Mouse (Mus musculus) heart, adult 8-10 months (tissue): ENCODE measurements around the gene Ntn5. TPM values are rescaled to one million over a fixed set of nuclear protein-coding genes. Genes with fewer than 3 reads are reported as not detected.

ENCODE experiments used
- DNase-seq: peaks from one replicate; pipeline ENCODE4 v3.0.0; 2022; ENCODE audit warnings: low spot score
- total RNA-seq, 4 experiments: library from RNA; stranded (reverse); gene quantifications; 2 replicates each; pipeline ENCODE4 v1.2.4; 2022

The Ntn5 gene
- total RNA-seq, 4 experiments from 2014 or later, result 0.22 to 0.25 TPM; not detected in 2

DNA sequence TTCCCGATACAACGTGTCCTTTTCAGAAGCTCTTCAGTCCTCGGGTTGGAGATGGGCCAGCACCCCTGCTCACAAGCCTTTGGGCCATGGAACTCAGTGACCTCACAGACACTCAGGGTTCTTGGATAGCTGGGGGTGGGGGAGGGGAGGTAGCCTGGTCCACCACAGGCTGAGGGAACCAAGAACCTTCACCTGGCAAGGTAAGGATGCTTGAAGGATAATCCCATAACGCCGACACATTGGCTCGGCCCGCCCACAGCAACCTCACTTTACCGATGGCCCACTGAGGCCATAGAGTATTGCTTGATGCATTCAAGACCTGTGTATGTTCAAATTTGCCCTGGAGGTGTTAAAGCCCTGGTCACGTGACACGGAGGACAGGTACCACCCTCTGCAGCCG, 41.9 kb downstream of the Ntn5 start, which contains the start of gene Spaca4:
Gene Spaca4, minus strand, starts transcription at position 101 of the 400 bp plus-strand sequence.
- no peak for DNase-seq

DNA sequence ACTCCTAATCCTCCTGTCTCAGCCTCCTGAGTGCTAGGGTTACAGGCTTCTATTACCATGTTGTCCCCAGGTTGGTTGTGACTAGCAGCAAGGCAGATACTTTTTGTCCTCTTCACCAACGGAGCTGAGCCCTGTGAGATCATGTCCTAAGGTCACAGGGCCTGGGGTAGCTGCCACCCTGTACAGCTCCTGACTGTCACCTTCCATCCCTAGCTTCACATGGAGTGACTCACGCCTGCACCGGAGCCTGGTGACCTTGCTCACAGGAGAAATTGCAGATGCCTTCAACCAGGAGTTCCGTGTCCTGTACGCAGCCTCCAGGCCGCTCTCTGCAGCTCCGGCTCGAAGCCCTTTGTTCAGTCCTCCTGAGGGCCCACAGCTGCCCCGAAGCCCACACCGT, 42.6 kb downstream of the Ntn5 start:
- DNase-seq, result no peak

DNA sequence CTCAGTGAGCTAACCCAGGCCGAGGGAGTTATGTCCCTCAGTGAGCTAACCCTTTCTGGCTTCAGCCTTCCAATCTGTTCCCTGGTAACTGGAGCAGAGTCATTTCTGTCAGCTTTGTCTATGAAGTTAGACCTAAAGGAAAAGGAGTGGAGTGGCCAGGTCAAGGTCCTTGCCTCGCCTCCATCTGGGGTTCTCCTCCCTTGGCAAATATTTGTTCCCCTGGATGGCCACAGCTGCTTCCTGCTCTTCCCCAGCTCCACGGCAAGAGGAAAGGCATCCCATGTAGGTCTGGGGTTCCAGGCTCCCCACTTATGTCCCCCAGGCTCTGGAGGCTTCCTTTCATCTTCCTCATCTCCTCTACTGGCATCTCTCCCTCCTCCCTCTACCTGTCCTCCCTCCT, 43.8 kb downstream of the Ntn5 start:
- no peak for DNase-seq

GRCm38 (mm10) chr7:45730727-45731431, 47.1 kb downstream of the Ntn5 start:
- no peak for DNase-seq

GRCm38 (mm10) chr7:45733477-45733876, 49.7 kb downstream of the Ntn5 start:
- DNase-seq, result no peak

DNA sequence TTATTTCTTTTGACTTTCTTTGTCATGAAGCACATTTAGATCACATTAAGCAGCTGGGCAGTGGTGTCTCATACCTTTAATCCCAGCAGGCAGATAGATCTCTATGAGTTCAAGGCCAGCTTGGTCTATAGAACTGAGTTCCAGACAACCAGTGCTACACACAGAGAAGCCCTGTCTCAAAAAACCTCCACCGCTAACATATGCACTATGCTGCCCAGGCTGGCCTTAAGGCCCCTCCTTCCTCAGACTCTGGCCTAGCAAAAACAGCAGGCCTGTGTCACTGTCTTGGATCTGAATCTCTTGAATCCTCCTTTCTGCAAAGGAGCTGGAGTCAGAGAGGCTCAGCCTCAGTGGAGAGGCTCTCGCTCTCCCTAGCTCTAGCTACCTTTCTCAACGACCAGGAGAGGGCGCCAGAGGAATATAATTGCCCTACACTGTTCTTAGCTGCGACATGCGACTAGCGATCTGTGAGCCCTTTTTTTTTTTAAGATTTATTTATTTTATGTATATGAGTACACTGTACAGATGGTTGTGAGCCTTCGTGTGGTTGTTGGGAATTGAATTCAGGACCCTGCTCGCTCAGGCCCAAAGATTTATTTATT, 55.4 kb downstream of the Ntn5 start:
- peak; percentile 73 for DNase-seq

DNA sequence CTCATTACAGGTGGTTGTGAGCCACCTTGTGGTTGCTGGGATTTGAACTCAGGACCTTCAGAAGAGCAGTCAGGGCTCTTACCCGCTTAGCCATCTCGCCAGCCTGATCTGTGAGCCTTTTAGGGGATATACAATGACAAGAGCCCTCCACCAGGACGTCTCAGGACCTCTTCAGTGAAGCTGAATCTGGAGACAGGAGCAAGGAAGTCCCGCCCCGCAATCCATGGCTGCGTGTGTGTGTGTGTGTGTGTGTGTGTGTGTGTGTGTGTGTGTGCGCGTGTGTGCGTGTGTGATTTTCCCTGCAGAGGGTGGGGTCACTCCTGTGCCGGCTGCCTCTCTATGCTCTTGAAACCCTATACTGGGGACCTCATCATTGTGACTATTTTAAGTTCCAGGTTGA, 56.0 kb downstream of the Ntn5 start:
- no peak for DNase-seq

DNA sequence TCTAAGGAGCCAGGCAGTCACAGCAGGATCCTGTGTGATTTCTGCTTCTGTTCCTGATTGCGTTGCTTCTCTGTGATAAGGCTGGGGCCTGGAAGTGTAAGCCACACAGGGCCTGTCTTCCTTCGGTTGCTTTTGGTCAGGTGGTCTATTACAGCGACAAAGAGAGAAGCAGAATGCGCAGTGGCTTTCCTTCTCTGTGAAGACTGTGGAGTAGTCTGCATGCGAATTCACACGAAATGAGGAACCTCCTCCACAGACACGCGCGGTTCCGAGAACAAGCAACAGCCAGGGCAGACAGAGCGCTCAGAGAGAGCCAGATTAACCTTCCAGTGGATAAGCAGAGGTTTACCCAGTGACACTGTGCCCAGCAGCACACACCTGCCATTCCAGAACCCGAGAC, 57.5 kb downstream of the Ntn5 start:
- no peak for DNase-seq

DNA sequence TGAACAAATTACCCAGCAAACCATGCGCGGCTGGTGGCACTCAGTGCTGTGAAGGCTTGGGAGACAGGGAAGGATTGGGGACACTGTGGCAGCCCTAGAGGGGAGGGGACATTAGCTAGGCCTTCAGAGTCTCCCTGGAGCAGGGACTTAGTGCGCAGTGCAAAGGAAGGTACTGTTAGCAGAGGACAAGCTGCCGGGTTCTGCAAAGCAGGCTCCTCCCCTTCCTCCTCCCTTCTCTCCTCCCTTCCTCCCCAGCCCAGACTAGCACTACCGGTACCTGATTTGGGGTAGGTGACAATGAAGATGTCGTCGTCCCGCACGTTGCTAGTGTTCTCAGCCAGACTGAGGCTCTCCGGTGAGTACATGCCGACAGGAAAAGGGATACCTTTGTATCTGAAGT, 58.0 kb downstream of the Ntn5 start:
- no peak for DNase-seq

GRCm38 (mm10) chr7:45742338-45742737, 58.5 kb downstream of the Ntn5 start:
- DNase-seq, result no peak

Other genes with a start within 250 kb of the Ntn5 start
- gene Gys1, start 249.2 kb upstream of the Ntn5 start, total RNA-seq, result 100 to 1,000 TPM; 106 to 122 (median 112) TPM
- gene Ruvbl2, start 245.9 kb upstream of the Ntn5 start, total RNA-seq, result 10 to 100 TPM; 23.1 to 31.5 (median 26.8) TPM
- 100 to 1,000 TPM; 164 to 329 (median 254) TPM for gene Ftl1, start 224.1 kb upstream of the Ntn5 start, total RNA-seq
- 10 to 100 TPM; 24.3 to 26.9 (median 26.2) TPM for gene Bax, start 217.1 kb upstream of the Ntn5 start, total RNA-seq
- gene Tulp2, start 202.1 kb upstream of the Ntn5 start, total RNA-seq, result not detected
- 1 to 10 TPM; 3.8 to 8.5 (median 7.6) TPM for gene Gm45808, start 197.2 kb upstream of the Ntn5 start, total RNA-seq
- gene Dhdh, start 195.2 kb upstream of the Ntn5 start, total RNA-seq, result 10 to 100 TPM; 10.2 to 12.8 (median 11.5) TPM
- 100 to 1,000 TPM; 130 to 149 (median 139) TPM for gene Nucb1, start 173.6 kb upstream of the Ntn5 start, total RNA-seq
- gene Ppp1r15a, start 157.8 kb upstream of the Ntn5 start, total RNA-seq, result 10 to 100 TPM; 21.9 to 31.6 (median 28.0) TPM
- gene Plekha4, start 157.7 kb upstream of the Ntn5 start, total RNA-seq, result 1 to 10 TPM; 2.6 to 4.2 (median 3.0) TPM
- 1 to 10 TPM in 3 of 4 experiments, under 1 TPM in 1; 0.40 to 2.0 (median 1.1) TPM for gene Hsd17b14, start 129.1 kb upstream of the Ntn5 start, total RNA-seq
- gene Bcat2, start 113.9 kb upstream of the Ntn5 start, total RNA-seq, result 100 to 1,000 TPM; 295 to 316 (median 308) TPM
- not detected for gene Fgf21, start 68.5 kb upstream of the Ntn5 start, total RNA-seq
- not detected for gene Fut1, start 66.7 kb upstream of the Ntn5 start, total RNA-seq
- gene Izumo1, start 62.2 kb upstream of the Ntn5 start, total RNA-seq, result under 1 TPM; 0.20 to 0.53 (median 0.35) TPM
- 10 to 100 TPM; 17.8 to 27.2 (median 26.2) TPM for gene Rasip1, start 56.5 kb upstream of the Ntn5 start, total RNA-seq
- 1 to 10 TPM; 2.0 to 5.9 (median 5.1) TPM for gene Mamstr, start 44.0 kb upstream of the Ntn5 start, total RNA-seq
- gene Fut2, start 17.6 kb upstream of the Ntn5 start, total RNA-seq, result 1 to 10 TPM in 1 of 4 experiments, under 1 TPM in 3; 0.19 to 1.5 (median 0.58) TPM
- gene Sec1, start 10.4 kb downstream of the Ntn5 start, total RNA-seq, result under 1 TPM in 3 of 4 experiments, not detected in 1; 0.16 to 0.25 (median 0.23) TPM
- 1 to 10 TPM; 5.5 to 8.7 (median 8.1) TPM for gene Car11, start 15.8 kb downstream of the Ntn5 start, total RNA-seq
- gene Dbp, start 21.1 kb downstream of the Ntn5 start, total RNA-seq, result 100 to 1,000 TPM in 3 of 4 experiments, 10 to 100 TPM in 1; 72.2 to 183 (median 152) TPM
- gene Rpl18, start 31.4 kb downstream of the Ntn5 start, total RNA-seq, result 100 to 1,000 TPM; 552 to 697 (median 598) TPM
- gene Sphk2, start 34.0 kb downstream of the Ntn5 start, total RNA-seq, result 10 to 100 TPM; 15.3 to 19.3 (median 18.4) TPM
- gene Fam83e, start 37.2 kb downstream of the Ntn5 start, total RNA-seq, result under 1 TPM; 0.19 to 0.55 (median 0.44) TPM
- gene Spaca4, start 41.8 kb downstream of the Ntn5 start, total RNA-seq, result not detected
- under 1 TPM in 1 of 4 experiments, not detected in 3; 0.22 TPM for gene Lmtk3, start 99.7 kb downstream of the Ntn5 start, total RNA-seq
- gene Sult2b1, start 100.6 kb downstream of the Ntn5 start, total RNA-seq, result not detected
- 10 to 100 TPM; 54.0 to 65.5 (median 62.1) TPM for gene Cyth2, start 130.6 kb downstream of the Ntn5 start, total RNA-seq
- 1 to 10 TPM in 3 of 4 experiments, under 1 TPM in 1; 0.87 to 6.1 (median 3.1) TPM for gene Kcnj14, start 140.8 kb downstream of the Ntn5 start, total RNA-seq
- gene Grwd1, start 146.9 kb downstream of the Ntn5 start, total RNA-seq, result 10 to 100 TPM; 10.2 to 16.0 (median 13.6) TPM
- gene Kdelr1, start 188.8 kb downstream of the Ntn5 start, total RNA-seq, result 100 to 1,000 TPM; 115 to 134 (median 127) TPM
- gene Grin2d, start 194.4 kb downstream of the Ntn5 start, total RNA-seq, result 1 to 10 TPM; 1.1 to 2.2 (median 1.3) TPM
- gene Syngr4, start 212.7 kb downstream of the Ntn5 start, total RNA-seq, result not detected
- 100 to 1,000 TPM; 115 to 143 (median 126) TPM for gene Tmem143, start 212.9 kb downstream of the Ntn5 start, total RNA-seq
- 10 to 100 TPM; 17.3 to 24.6 (median 22.3) TPM for gene Emp3, start 237.4 kb downstream of the Ntn5 start, total RNA-seq
- gene Ccdc114, start 240.1 kb downstream of the Ntn5 start, total RNA-seq, result 1 to 10 TPM in 3 of 4 experiments, under 1 TPM in 1; 0.66 to 1.4 (median 1.2) TPM